Mouse (Mus musculus): Measurements from ENCODE around the gene Thumpd3. TPM values are rescaled to one million over a fixed set of nuclear protein-coding genes. Genes with fewer than 3 reads are reported as not detected.

The Thumpd3 gene
- polyA plus RNA-seq, 1 experiment from 2014 or later, result 43.4 TPM

DNA sequence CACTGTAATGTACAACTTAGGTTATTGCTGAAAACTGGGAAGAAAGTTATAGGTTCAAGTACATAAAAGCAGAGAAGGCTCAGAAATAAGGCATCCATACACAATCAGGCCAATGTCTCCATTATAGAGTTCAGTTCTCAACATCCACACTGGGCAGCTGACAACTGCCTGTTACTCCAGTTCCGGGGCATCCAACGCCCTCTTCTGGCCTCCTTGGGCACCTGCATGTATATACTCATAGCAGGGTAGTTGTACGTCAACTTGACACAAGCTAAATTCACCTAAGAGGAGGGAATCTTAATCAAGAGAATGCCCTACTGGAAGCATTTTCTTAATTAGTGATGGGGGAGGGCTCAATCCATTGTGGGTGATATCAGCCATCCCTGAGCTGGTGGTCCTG is 13.9 kb upstream of the Thumpd3 start:
- no peak overlapping the region for H3K4me3 ChIP-seq (ENCODE audit: low read length)
- no peaks in the 10 kb centered on the region for H3K9me3 ChIP-seq (replicated peaks; ENCODE audit: control insufficient read depth, low read length)
- no peaks in the 10 kb centered on the region for H3K27me3 ChIP-seq (ENCODE audit: control insufficient read depth, insufficient read depth, low read length)
- WGBS, result 62% methylated on average over 3 of the region's 3 CpGs
- no peaks in the 10 kb centered on the region for H3K4me1 ChIP-seq (ENCODE audit: control insufficient read depth, insufficient read depth, low read length)
- H3K36me3 ChIP-seq (ENCODE audit: control insufficient read depth, insufficient read depth), result no peaks in the 10 kb centered on the region
- no peak for ATAC-seq (replicated peaks; ENCODE audit: extremely low read depth, insufficient read depth, low FRiP score)
- H3K27ac ChIP-seq (ENCODE audit: low read length), result no peak overlapping the region
- no peak overlapping the region for H3K9ac ChIP-seq (ENCODE audit: low read length)
- H3K4me2 ChIP-seq (ENCODE audit: low read depth, low read length), result no peak overlapping the region

DNA sequence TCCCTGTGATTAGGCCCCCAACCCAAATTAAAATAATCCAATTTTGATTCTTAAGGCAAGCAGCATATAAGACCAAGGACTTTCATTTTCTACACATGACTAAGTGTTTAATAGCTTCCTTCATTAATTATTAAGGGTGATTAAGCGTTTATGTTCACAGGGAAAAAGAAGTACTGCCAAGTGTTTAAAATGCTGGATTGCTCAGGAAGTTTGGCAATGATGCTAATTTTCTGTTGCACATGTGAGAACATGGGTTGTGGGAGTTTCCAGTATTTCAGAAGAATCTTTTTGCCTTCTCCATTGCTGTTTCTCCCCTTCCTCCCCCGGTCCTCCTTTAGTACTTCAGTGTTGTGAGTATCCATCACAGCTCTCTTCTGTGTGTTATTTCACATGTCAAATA is 12.8 kb upstream of the Thumpd3 start:
- H3K4me1 ChIP-seq (ENCODE audit: control insufficient read depth, insufficient read depth, low read length), result peaks cover under 1% of the 10 kb centered on the region
- no peaks in the 10 kb centered on the region for H3K9me3 ChIP-seq (replicated peaks; ENCODE audit: control insufficient read depth, low read length)
- H3K27ac ChIP-seq (ENCODE audit: low read length), result no peak overlapping the region
- WGBS, result 62% methylated on average over 2 of the region's 2 CpGs
- ATAC-seq (replicated peaks; ENCODE audit: extremely low read depth, insufficient read depth, low FRiP score), result no peak
- no peak overlapping the region for H3K4me3 ChIP-seq (ENCODE audit: low read length)
- no peaks in the 10 kb centered on the region for H3K36me3 ChIP-seq (ENCODE audit: control insufficient read depth, insufficient read depth)
- no peak overlapping the region for H3K9ac ChIP-seq (ENCODE audit: low read length)
- H3K27me3 ChIP-seq (ENCODE audit: control insufficient read depth, insufficient read depth, low read length), result no peaks in the 10 kb centered on the region
- H3K4me2 ChIP-seq (ENCODE audit: low read depth, low read length), result no peak overlapping the region

DNA sequence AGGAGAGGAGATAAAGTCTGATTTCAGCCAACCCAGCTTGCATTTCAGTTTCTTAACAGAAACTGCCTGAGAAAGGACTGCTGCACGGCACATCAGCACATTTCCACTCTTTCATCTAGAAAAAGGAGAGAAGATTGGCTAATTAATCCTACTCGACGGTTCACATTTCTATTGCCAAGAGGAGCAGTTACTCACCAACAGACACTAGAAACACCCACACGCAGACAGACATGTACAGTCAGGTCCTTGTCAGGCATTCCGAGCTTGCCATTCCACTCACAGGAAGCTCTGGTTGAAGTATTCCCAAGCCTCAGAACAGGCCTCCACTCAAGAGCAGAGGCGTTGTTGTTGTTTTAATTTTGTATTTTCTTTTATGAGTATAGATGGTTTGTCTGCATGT is 11.6 kb upstream of the Thumpd3 start:
- Histone ChIP-seq H3K27me3 (ENCODE audit: control insufficient read depth, insufficient read depth, low read length) (no peaks in the 10 kb centered on the region), H3K4me3 (ENCODE audit: low read length) (no peak overlapping the region), H3K9me3 (replicated peaks; ENCODE audit: control insufficient read depth, low read length) (no peaks in the 10 kb centered on the region), H3K27ac (ENCODE audit: low read length) (no peak overlapping the region), H3K36me3 (ENCODE audit: control insufficient read depth, insufficient read depth) (no peaks in the 10 kb centered on the region), H3K4me1 (ENCODE audit: control insufficient read depth, insufficient read depth, low read length) (peaks cover 5% of the 10 kb centered on the region), H3K9ac (ENCODE audit: low read length) (no peak overlapping the region), H3K4me2 (ENCODE audit: low read depth, low read length) (no peak overlapping the region)
- ATAC-seq (replicated peaks; ENCODE audit: extremely low read depth, insufficient read depth, low FRiP score), result no peak
- WGBS, result 72% methylated on average over 6 of the region's 6 CpGs

DNA sequence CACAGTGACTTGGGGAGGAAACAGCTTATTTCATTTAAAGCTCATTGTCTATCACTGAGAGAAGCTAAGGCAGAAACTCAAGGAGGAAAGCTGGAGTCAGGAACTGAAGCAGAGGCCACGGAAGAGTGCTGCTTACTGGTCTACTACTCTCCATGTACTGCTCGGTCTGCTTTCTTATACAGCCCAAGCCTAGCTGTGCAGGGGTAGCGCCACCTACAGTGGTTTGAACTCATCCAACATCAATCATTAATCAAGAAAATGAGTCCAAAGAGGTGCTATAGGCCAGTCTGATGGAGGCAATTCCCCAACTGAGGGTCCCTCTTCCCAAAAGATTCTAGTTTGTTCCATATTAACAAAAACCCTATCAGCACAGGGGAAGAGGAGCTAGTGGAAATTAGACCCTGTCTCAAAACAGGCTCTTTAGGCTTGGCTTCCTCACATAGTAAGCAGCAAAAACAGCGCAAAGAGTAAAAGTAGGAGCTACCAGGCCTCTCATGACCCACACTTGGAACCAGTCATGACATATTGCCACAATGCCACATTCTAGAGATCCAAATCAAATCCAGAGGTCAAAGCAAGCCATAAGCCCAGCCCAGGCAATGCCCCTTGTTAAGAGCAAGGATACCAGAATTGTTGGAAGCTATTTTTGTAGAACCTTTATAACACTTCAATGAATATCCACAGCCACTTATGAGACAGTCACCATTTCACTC is 9.4 kb upstream of the Thumpd3 start:
- 61% methylated on average over 4 of the region's 4 CpGs for WGBS
- no peaks in the 10 kb centered on the region for H3K9me3 ChIP-seq (replicated peaks; ENCODE audit: control insufficient read depth, low read length)
- no peak overlapping the region for H3K4me2 ChIP-seq (ENCODE audit: low read depth, low read length)
- H3K9ac ChIP-seq (ENCODE audit: low read length), result no peak overlapping the region
- H3K36me3 ChIP-seq (ENCODE audit: control insufficient read depth, insufficient read depth), result no peaks in the 10 kb centered on the region
- no peak overlapping the region for H3K4me3 ChIP-seq (ENCODE audit: low read length)
- no peak overlapping the region for H3K27ac ChIP-seq (ENCODE audit: low read length)
- ATAC-seq (replicated peaks; ENCODE audit: extremely low read depth, insufficient read depth, low FRiP score), result no peak
- H3K4me1 ChIP-seq (ENCODE audit: control insufficient read depth, insufficient read depth, low read length), result peaks cover 5% of the 10 kb centered on the region
- no peaks in the 10 kb centered on the region for H3K27me3 ChIP-seq (ENCODE audit: control insufficient read depth, insufficient read depth, low read length)

DNA sequence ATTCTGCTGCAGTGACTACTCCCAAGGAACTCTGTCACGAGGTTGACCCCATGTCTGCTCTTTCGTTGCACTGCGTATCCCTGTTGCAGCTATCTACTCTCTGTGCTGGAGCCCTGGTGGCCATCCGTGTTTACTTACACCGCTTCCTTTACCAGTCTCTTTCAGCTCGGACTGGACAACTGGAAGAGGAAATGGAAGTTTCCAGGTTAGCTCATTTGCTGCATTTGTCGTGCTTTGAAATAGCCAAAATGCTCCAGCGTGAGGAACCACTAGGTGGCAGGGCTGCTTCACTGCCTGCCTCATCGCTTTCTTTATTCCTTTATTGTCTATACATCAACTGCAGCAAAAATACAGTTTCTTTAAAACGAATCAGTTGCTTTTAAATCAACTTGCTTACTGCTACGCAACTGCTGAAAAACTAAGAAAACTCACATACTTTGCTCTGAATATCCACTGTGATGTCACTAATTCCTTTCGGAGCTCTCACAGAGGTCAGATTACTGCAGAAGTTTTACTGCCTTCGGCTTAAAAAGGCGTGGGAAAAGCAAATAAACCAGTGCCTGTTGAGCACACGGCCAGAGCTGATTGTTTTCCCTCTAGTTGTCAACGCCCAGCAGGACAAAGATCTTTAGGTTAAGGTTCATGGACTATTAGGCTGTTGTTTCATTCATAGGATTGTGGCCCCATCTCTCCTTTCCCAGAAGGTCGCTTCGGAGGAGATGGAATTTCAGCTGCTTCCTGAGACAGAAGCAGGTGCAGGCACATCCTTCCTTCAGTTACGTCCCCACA is 7.9 kb upstream of the Thumpd3 start:
- no peaks in the 10 kb centered on the region for H3K9me3 ChIP-seq (replicated peaks; ENCODE audit: control insufficient read depth, low read length)
- H3K4me2 ChIP-seq (ENCODE audit: low read depth, low read length), result peak overlapping the region; percentile 58
- peak overlapping the region; percentile 49 for H3K9ac ChIP-seq (ENCODE audit: low read length)
- peak; percentile 23; the same call in 1 of the 2 replicates for ATAC-seq (replicated peaks; ENCODE audit: extremely low read depth, insufficient read depth, low FRiP score)
- peak overlapping the region; percentile 33 for H3K4me3 ChIP-seq (ENCODE audit: low read length)
- H3K27ac ChIP-seq (ENCODE audit: low read length), result no peak overlapping the region
- 8% methylated on average over 19 of the region's 19 CpGs for WGBS
- no peaks in the 10 kb centered on the region for H3K27me3 ChIP-seq (ENCODE audit: control insufficient read depth, insufficient read depth, low read length)
- peaks cover 5% of the 10 kb centered on the region for H3K4me1 ChIP-seq (ENCODE audit: control insufficient read depth, insufficient read depth, low read length)
- H3K36me3 ChIP-seq (ENCODE audit: control insufficient read depth, insufficient read depth), result no peaks in the 10 kb centered on the region

DNA sequence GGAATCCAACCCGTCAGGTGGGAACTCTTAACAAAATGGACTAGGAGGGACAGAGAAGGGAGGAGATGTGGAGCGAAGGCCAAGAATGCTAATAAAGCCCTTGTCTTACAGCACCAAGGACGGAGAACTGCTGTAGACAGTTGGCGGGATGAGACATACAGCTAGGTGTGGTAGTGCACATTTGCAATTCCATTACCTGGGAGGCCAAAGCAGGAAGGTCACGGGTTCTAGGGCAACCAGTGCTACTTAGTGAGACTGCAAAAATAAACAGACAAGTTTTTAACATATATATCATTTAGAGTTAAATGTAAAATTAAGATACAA is 7.3 kb upstream of the Thumpd3 start:
- Histone ChIP-seq H3K4me2 (ENCODE audit: low read depth, low read length) (peak overlapping the region; percentile 58), H3K27ac (ENCODE audit: low read length) (no peak overlapping the region), H3K4me1 (ENCODE audit: control insufficient read depth, insufficient read depth, low read length) (peaks cover 5% of the 10 kb centered on the region), H3K9ac (ENCODE audit: low read length) (peak overlapping the region; percentile 47), H3K4me3 (ENCODE audit: low read length) (no peak overlapping the region), H3K36me3 (ENCODE audit: control insufficient read depth, insufficient read depth) (no peaks in the 10 kb centered on the region), H3K27me3 (ENCODE audit: control insufficient read depth, insufficient read depth, low read length) (no peaks in the 10 kb centered on the region), H3K9me3 (replicated peaks; ENCODE audit: control insufficient read depth, low read length) (no peaks in the 10 kb centered on the region)
- no peak for ATAC-seq (replicated peaks; ENCODE audit: extremely low read depth, insufficient read depth, low FRiP score)
- WGBS, result 48% methylated on average over 5 of the region's 5 CpGs

DNA sequence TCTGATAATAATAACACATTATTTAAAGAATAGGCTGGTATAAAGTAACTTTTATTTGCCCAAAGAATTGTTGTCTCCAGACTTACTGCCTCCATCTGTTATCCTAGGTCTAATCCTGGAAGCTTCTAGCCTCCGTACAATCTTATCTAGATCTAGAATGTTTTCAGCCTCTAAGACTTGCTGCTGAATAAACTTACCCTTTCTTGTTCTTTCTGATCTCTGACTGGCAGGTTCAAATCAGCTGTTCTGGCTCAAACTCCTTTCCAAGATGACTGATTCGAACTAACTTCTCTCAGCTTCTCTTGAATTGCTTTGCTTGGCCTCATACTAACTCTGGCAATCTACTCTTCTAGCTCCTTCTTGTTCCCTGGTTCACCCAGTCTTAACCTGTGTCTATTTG is 5.7 kb upstream of the Thumpd3 start:
- WGBS, result 68% methylated on average over 2 of the region's 2 CpGs
- no peaks in the 10 kb centered on the region for H3K9me3 ChIP-seq (replicated peaks; ENCODE audit: control insufficient read depth, low read length)
- peaks cover 9% of the 10 kb centered on the region for H3K4me1 ChIP-seq (ENCODE audit: control insufficient read depth, insufficient read depth, low read length)
- no peak overlapping the region for H3K4me3 ChIP-seq (ENCODE audit: low read length)
- no peak for ATAC-seq (replicated peaks; ENCODE audit: extremely low read depth, insufficient read depth, low FRiP score)
- no peak overlapping the region for H3K27ac ChIP-seq (ENCODE audit: low read length)
- H3K9ac ChIP-seq (ENCODE audit: low read length), result no peak overlapping the region
- H3K27me3 ChIP-seq (ENCODE audit: control insufficient read depth, insufficient read depth, low read length), result no peaks in the 10 kb centered on the region
- H3K36me3 ChIP-seq (ENCODE audit: control insufficient read depth, insufficient read depth), result no peaks in the 10 kb centered on the region
- no peak overlapping the region for H3K4me2 ChIP-seq (ENCODE audit: low read depth, low read length)

DNA sequence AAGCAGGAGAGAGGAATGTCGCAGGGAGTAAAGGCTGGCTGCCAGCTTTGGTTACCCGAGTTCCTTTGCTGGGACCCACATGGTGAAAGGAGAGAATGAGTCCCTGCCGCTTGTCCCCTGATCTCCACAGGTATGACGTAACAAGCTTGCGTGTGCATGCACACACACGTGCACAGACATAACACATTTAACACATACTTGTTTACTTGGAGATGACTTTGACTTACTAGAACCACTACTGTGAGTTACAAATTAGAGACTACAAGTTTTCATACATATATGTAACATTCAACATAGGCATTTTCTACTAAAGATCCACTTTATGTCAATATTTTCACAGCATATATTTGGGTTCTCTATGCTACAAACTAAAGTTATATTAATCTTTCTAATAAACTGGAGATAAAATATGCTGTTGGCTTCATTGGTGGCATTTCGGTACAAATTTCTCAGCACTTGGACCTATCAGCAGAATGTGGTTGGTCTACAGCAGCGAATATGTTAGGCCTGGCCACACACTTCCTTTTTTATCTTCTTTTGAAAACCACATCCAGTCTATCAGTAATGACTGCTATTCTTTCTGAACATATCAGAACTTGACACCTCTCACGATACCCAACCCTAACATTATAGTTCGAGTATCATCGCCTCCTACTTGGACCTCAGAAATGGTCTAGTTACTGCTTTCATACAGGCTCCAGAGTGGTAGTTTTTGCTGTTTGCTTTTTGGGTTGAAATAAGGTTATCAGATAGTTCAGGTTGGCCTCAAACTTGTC is 4.6 kb upstream of the Thumpd3 start:
- no peak for ATAC-seq (replicated peaks; ENCODE audit: extremely low read depth, insufficient read depth, low FRiP score)
- H3K36me3 ChIP-seq (ENCODE audit: control insufficient read depth, insufficient read depth), result no peaks in the 10 kb centered on the region
- H3K27ac ChIP-seq (ENCODE audit: low read length), result no peak overlapping the region
- peaks cover 11% of the 10 kb centered on the region for H3K4me1 ChIP-seq (ENCODE audit: control insufficient read depth, insufficient read depth, low read length)
- no peak overlapping the region for H3K9ac ChIP-seq (ENCODE audit: low read length)
- no peaks in the 10 kb centered on the region for H3K27me3 ChIP-seq (ENCODE audit: control insufficient read depth, insufficient read depth, low read length)
- H3K9me3 ChIP-seq (replicated peaks; ENCODE audit: control insufficient read depth, low read length), result no peaks in the 10 kb centered on the region
- H3K4me2 ChIP-seq (ENCODE audit: low read depth, low read length), result no peak overlapping the region
- 70% methylated on average over 11 of the region's 11 CpGs for WGBS
- no peak overlapping the region for H3K4me3 ChIP-seq (ENCODE audit: low read length)

DNA sequence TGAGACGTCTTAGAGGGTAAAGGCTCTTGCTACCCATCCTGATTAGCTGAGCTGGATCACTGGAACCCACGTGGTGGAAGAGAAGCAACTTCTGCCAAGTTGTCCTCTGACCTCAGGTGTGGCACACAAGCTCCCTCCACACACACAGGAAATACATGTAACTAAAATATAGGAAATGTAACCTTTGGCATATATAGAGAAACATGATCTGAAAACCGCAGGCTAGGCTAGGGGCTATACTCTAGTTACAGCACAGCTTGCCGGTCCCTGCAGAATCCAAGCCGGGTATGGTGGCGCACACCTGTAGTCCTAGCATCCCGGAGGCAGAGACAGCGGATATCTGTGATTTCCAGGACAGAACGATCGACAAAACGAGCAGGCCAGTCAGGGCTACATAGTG is 450 bp upstream of the Thumpd3 start:
- Histone ChIP-seq H3K4me1 (ENCODE audit: control insufficient read depth, insufficient read depth, low read length) (peaks cover 14% of the 10 kb centered on the region), H3K9ac (ENCODE audit: low read length) (peak overlapping the region; percentile 88), H3K4me2 (ENCODE audit: low read depth, low read length) (peak overlapping the region; percentile 90), H3K4me3 (ENCODE audit: low read length) (peak overlapping the region; percentile 84), H3K27me3 (ENCODE audit: control insufficient read depth, insufficient read depth, low read length) (no peaks in the 10 kb centered on the region), H3K36me3 (ENCODE audit: control insufficient read depth, insufficient read depth) (peaks cover 10% of the 10 kb centered on the region), H3K9me3 (replicated peaks; ENCODE audit: control insufficient read depth, low read length) (no peaks in the 10 kb centered on the region), H3K27ac (ENCODE audit: low read length) (peak overlapping the region; percentile 95)
- ATAC-seq (replicated peaks; ENCODE audit: extremely low read depth, insufficient read depth, low FRiP score), result 0 out of 2 replicates have a peak, but pooled peaks have one; percentile 11
- WGBS, result 2% methylated on average over 11 of the region's 11 CpGs
